14 mouse cellular contexts compared by ENCODE assay signal in the genomic region with DNA sequence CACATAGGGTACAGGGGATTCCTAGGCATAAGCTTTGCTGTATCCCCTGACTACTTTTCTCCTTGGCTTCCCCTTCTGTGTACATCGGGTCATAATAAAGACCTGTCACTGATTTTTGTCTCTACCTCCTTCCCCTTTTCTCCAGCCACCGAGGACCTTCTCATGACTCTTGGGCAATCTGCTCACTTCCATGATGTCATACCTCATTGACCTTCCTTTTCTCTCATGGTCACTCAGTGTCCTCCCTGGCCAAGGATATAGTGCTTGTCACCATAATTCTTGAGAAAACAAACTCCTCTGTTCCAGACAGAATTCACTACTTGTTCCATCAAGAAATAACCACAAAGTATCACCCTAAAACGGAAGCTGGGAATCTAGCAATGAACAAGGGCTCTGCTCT.
A peak's percentile ranks its signal among the peaks of the same experiment; 100 is the strongest.
DNase-seq lines count a peak whose midpoint lies in the region.
"Had no signal": no experiment of that assay in that cellular context is flagged by ENCODE, and none has a peak within 500 bp of the region (broad histone marks: within the 10 kb centered on the region; RNA-seq: fewer than 3 reads in every experiment).

No protein-coding gene starts in this region.

- peak; percentile 77 for DNase-seq in adrenal gland, adult 2 months
- DNase-seq in adrenal gland, postnatal 4 days (ENCODE audit: low spot score in 2 of 2) = no peak
- DNase-seq in adrenal gland, adult 8-10 months = peak; percentile 71
- DNase-seq in adrenal gland, postnatal 14 days = peak; percentile 52
- no peak for DNase-seq in thymus, adult 18-20 months
- no peak for DNase-seq in spleen, postnatal 4 days (ENCODE audit: low spot score in 2 of 2)
- no peak for DNase-seq in ovary, postnatal 36 days (ENCODE audit: low spot score)
- DNase-seq: B cell, adult 2 months; cerebellum, adult 11-12 months; cerebellum, adult 2 months; cerebellum, adult 9-10 months; cerebellum, postnatal 10 days; cerebellum, postnatal 25 days; forebrain, postnatal 0 days had no signal

Comparison
In these comparisons a context has a peak if more than half of its experiments do, and no peak if none do; other contexts are left out.
1. DNase-seq: peak in adrenal gland, adult 2 months (single experiment), adrenal gland, adult 8-10 months (single experiment) and adrenal gland, postnatal 14 days (single experiment); none in adrenal gland, postnatal 4 days (0 of 2), thymus, adult 18-20 months (0 of 2), spleen, postnatal 4 days (0 of 2) and ovary, postnatal 36 days (single experiment).